Mouse (Mus musculus) kidney, embryonic 14.5 days (tissue): ENCODE measurements at regions not wholly inside any gene's neighbourhood (a gene's known extent, or its start where the extent isn't known, plus 50 kb on each side); places are given as distances from the start of the nearest gene placed in this dataset.

Experiments
- ATAC-seq: fragments of 200-750 bp; cut with Nextera tagmentation; 2 replicates; pipeline ENCODE4 v1.8.0; 2017; ENCODE audit warnings: moderate number of reproducible peaks, mild to moderate bottlenecking, moderate TSS enrichment, moderate library complexity; ENCODE audit not compliant: low FRiP score, low TSS enrichment
- H3K27ac ChIP-seq: fragments of 300-500 bp; sonication (generic); 2 replicates; pipeline ENCODE4 v1.5.1; 2014; ENCODE audit warnings: low read depth, mild to moderate bottlenecking, low read length, moderate library complexity, mixed read lengths
- H3K27me3 ChIP-seq: fragments of 300-500 bp; sonication (generic); 2 replicates; pipeline ENCODE4 v1.6.1; 2014; ENCODE audit warnings: mild to moderate bottlenecking, low read length; ENCODE audit not compliant: control insufficient read depth, insufficient read depth
- H3K36me3 ChIP-seq: fragments of 300-500 bp; sonication (generic); 2 replicates; pipeline ENCODE4 v1.6.1; 2014; ENCODE audit warnings: low read length, mixed read lengths; ENCODE audit not compliant: control insufficient read depth, insufficient read depth
- H3K4me1 ChIP-seq: fragments of 300-500 bp; sonication (generic); 2 replicates; pipeline ENCODE4 v1.6.1; 2014; ENCODE audit warnings: low read length, mixed read lengths; ENCODE audit not compliant: control insufficient read depth, insufficient read depth
- H3K4me2 ChIP-seq: fragments of 300-500 bp; sonication (generic); replicated peaks from 2 replicates; pipeline ENCODE4 v1.6.1; 2014; ENCODE audit warnings: low read depth, mild to moderate bottlenecking, low read length
- H3K4me3 ChIP-seq: fragments of 300-500 bp; sonication (generic); 2 replicates; pipeline ENCODE4 v1.5.1; 2014; ENCODE audit warnings: mild to moderate bottlenecking, low read length
- H3K9ac ChIP-seq: fragments of 300-500 bp; sonication (generic); 2 replicates; pipeline ENCODE4 v1.6.1; 2014; ENCODE audit warnings: low read depth, mild to moderate bottlenecking, low read length, moderate library complexity
- H3K9me3 ChIP-seq: fragments of 300-500 bp; sonication (generic); 2 replicates; pipeline ENCODE4 v1.6.1; 2016; ENCODE audit warnings: low read length; ENCODE audit not compliant: control insufficient read depth
- WGBS: fragments of 180-500 bp; shearing (Covaris S2); extraction: QIAGEN DNeasy Blood & Tissue Kit; methylation state at CpG from one replicate; pipeline ENCODE4 v1.1.7; 2014; 5-methylcytosine and 5-hydroxymethylcytosine counted together

GRCm38 (mm10) chr3:115562735-115563134, 152.1 kb downstream of the S1pr1 start:
- no peak for ATAC-seq
- 84% methylated on average over 7 of the region's 7 CpGs for WGBS

GRCm38 (mm10) chr3:115554809-115555708, 159.8 kb downstream of the S1pr1 start:
- 0 out of 2 replicates have a peak, but pooled peaks cover 3% of the 10 kb centered on the region for H3K4me1 ChIP-seq
- H3K36me3 ChIP-seq, result no peaks in the 10 kb centered on the region
- 75% methylated on average over 10 of the region's 10 CpGs for WGBS
- no peak overlapping the region for H3K27ac ChIP-seq
- no peak overlapping the region for H3K4me2 ChIP-seq
- no peak overlapping the region for H3K4me3 ChIP-seq
- no peaks in the 10 kb centered on the region for H3K27me3 ChIP-seq
- no peak for ATAC-seq
- H3K9me3 ChIP-seq, result no peaks in the 10 kb centered on the region
- H3K9ac ChIP-seq, result no peak overlapping the region

More at GRCm38 (mm10) chr3:115562735-115563134, 152.1 kb downstream of the S1pr1 start:
- H3K4me2 ChIP-seq, result no peak overlapping the region
- no peaks in the 10 kb centered on the region for H3K36me3 ChIP-seq
- no peaks in the 10 kb centered on the region for H3K27me3 ChIP-seq
- no peak overlapping the region for H3K4me3 ChIP-seq
- H3K27ac ChIP-seq, result no peak overlapping the region
- no peaks in the 10 kb centered on the region for H3K9me3 ChIP-seq
- H3K9ac ChIP-seq, result no peak overlapping the region
- no peaks in the 10 kb centered on the region for H3K4me1 ChIP-seq

DNA sequence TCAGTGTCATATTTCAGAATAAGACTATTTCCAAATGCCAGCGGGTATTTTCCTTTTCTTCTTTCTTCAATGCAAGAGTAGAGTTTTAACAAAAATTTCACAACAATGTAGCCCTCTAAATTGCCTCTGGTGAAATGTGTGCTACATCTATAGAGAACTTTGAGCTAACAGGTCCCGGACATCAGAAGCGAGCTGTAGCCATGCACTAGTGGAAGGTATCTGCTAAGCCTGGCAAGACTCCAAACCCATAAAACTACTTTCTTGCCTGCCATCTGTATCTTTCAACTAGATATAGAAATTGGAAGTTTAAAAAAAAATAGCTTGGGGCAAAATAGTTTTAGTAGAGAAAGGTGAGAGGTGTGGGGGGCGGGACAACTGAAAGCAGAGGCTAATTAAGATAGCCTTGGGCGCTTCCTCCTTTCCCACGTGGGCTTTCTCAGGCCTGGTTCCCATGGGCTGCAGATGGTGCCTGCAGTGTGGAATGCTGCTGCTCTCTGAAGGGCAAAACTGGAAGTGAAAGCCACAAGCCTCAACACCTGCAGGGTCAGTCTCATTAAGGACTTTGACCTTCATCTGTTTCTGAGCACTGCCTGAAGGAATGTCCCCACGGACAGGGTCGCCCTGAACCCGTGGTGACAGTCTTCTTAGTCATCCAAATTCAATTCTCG, 160.9 kb downstream of the S1pr1 start:
- Histone ChIP-seq H3K9ac (no peak overlapping the region), H3K4me1 (0 out of 2 replicates have a peak, but pooled peaks cover 3% of the 10 kb centered on the region), H3K9me3 (no peaks in the 10 kb centered on the region), H3K27me3 (no peaks in the 10 kb centered on the region), H3K36me3 (no peaks in the 10 kb centered on the region), H3K4me3 (no peak overlapping the region), H3K27ac (no peak overlapping the region), H3K4me2 (no peak overlapping the region)
- whole genome bisulfite sequencing, result 50% methylated on average over 10 of the region's 10 CpGs
- ATAC-seq, result peak; percentile 72; the same call in 1 of the 2 replicates

DNA sequence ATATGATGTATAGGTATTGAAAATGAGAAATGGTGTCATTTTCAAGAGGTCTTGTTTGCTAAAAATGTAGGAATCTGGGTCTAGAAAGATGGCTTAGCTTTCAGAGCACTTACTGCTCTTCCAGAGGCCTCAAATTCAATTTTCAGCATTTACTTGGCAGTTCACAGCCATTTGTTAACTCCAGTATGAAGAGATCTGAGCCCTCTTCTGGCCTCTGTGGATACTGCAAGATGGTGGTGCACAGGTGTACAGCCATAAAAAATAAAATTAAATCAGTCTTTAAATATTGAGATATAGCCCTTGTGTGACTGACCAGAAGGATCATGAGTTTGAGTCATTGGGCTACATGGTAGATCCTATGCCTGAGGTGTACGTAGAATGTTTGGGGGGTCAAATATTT, 173.1 kb downstream of the S1pr1 start:
- Histone ChIP-seq H3K9ac (no peak overlapping the region), H3K4me1 (no peaks in the 10 kb centered on the region), H3K36me3 (no peaks in the 10 kb centered on the region), H3K4me2 (no peak overlapping the region), H3K4me3 (no peak overlapping the region), H3K27me3 (no peaks in the 10 kb centered on the region), H3K27ac (no peak overlapping the region), H3K9me3 (no peaks in the 10 kb centered on the region)
- ATAC-seq, result no peak
- WGBS, result 98% methylated on average over 1 of the region's 1 CpGs

GRCm38 (mm10) chr3:115538355-115538754, 176.5 kb downstream of the S1pr1 start:
- no peaks in the 10 kb centered on the region for H3K9me3 ChIP-seq
- H3K4me3 ChIP-seq, result no peak overlapping the region
- H3K27ac ChIP-seq, result no peak overlapping the region
- no peaks in the 10 kb centered on the region for H3K4me1 ChIP-seq
- H3K36me3 ChIP-seq, result no peaks in the 10 kb centered on the region
- no peak overlapping the region for H3K4me2 ChIP-seq
- H3K27me3 ChIP-seq, result no peaks in the 10 kb centered on the region
- 54% methylated on average over 6 of the region's 6 CpGs for WGBS
- ATAC-seq, result no peak; the same call in 1 of the 2 replicates
- H3K9ac ChIP-seq, result no peak overlapping the region

GRCm38 (mm10) chr3:115532141-115532735, 182.6 kb downstream of the S1pr1 start:
- H3K36me3 ChIP-seq, result no peaks in the 10 kb centered on the region
- 62% methylated on average over 18 of the region's 18 CpGs for WGBS
- no peak overlapping the region for H3K4me2 ChIP-seq
- H3K4me1 ChIP-seq, result no peaks in the 10 kb centered on the region
- peak; percentile 83; the same call in 1 of the 2 replicates for ATAC-seq
- no peak overlapping the region for H3K9ac ChIP-seq
- no peak overlapping the region for H3K27ac ChIP-seq
- H3K9me3 ChIP-seq, result no peaks in the 10 kb centered on the region
- H3K27me3 ChIP-seq, result no peaks in the 10 kb centered on the region
- no peak overlapping the region for H3K4me3 ChIP-seq

- H3K9ac ChIP-seq, result no peak overlapping the region
- no peak for ATAC-seq
- H3K4me3 ChIP-seq, result no peak overlapping the region
- H3K27me3 ChIP-seq, result no peaks in the 10 kb centered on the region
- H3K9me3 ChIP-seq, result no peaks in the 10 kb centered on the region
- H3K27ac ChIP-seq, result no peak overlapping the region
- no peak overlapping the region for H3K4me2 ChIP-seq
- no peaks in the 10 kb centered on the region for H3K4me1 ChIP-seq
- H3K36me3 ChIP-seq, result no peaks in the 10 kb centered on the region
- 76% methylated on average over 3 of the region's 3 CpGs for WGBS
Observed at GRCm38 (mm10) chr3:115530441-115530840, 184.4 kb downstream of the S1pr1 start.

- 54% methylated on average over 4 of the region's 4 CpGs for WGBS
- H3K36me3 ChIP-seq, result no peaks in the 10 kb centered on the region
Observed at GRCm38 (mm10) chr3:115529918-115530317, 185.0 kb downstream of the S1pr1 start.

GRCm38 (mm10) chr3:115523515-115523914, 191.4 kb downstream of the S1pr1 start:
- Histone ChIP-seq H3K27ac (no peak overlapping the region), H3K36me3 (no peaks in the 10 kb centered on the region), H3K9ac (no peak overlapping the region), H3K4me1 (no peaks in the 10 kb centered on the region), H3K27me3 (no peaks in the 10 kb centered on the region), H3K4me3 (no peak overlapping the region), H3K9me3 (no peaks in the 10 kb centered on the region), H3K4me2 (no peak overlapping the region)
- no peak for ATAC-seq
- WGBS, result 79% methylated on average over 2 of the region's 2 CpGs

More at GRCm38 (mm10) chr3:115529918-115530317, 185.0 kb downstream of the S1pr1 start:
- Histone ChIP-seq H3K9me3 (no peaks in the 10 kb centered on the region), H3K9ac (no peak overlapping the region), H3K4me3 (no peak overlapping the region), H3K27ac (no peak overlapping the region), H3K4me2 (no peak overlapping the region), H3K27me3 (no peaks in the 10 kb centered on the region), H3K4me1 (no peaks in the 10 kb centered on the region)
- no peak for ATAC-seq
